Mouse (Mus musculus) left cerebral cortex, adult 9 months (tissue): ENCODE measurements at regions not wholly inside any gene's neighbourhood (a gene's known extent, or its start where the extent isn't known, plus 50 kb on each side); places are given as distances from the start of the nearest gene placed in this dataset.

Source experiments
- DNase-seq, 2 experiments: peaks; one replicate each; pipeline ENCODE4 v3.0.0; 2022; ENCODE audit warnings: low spot score in 2 of 2

DNA sequence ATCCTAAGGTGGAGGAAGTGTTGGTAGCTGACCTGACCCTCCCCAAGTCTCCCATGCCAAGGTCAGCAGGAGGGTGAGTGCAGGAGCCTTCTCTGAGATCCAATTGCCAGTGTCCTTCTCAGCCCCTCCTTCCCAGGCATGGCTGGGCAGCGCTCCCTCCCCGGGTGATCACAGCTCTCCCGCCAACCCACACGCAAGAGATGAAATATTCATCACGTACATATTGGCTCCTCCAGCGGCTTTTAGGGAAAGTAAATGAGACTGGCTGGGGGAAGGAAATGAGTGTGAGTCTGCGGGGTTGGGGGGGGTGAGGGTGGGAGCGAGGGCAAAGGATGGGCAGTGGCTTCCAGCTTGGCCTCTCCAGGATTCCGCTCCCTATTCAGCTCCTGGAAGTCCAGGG, 113.0 kb upstream of the Lhx1 start:
- no peak for DNase-seq

DNA sequence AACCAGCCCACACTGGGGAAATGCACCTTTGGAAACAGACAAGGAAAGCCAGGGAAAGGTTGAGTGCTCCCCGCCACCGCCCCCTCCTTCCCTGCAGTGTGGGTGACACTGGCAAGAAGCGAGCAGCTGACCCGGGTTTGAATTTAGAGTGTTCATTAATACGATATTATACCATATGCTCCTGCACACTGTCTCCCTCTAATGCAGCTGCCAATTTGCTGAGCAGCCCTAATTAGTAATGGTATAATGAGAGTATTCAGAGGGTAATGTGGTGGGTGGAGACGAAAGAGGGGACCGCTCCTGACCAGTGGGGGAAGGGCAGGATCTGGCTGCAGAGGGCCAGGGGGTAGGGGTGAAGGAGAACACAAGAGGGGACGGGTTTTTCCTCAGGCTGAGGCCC, 111.9 kb upstream of the Lhx1 start:
- DNase-seq = no peak

DNA sequence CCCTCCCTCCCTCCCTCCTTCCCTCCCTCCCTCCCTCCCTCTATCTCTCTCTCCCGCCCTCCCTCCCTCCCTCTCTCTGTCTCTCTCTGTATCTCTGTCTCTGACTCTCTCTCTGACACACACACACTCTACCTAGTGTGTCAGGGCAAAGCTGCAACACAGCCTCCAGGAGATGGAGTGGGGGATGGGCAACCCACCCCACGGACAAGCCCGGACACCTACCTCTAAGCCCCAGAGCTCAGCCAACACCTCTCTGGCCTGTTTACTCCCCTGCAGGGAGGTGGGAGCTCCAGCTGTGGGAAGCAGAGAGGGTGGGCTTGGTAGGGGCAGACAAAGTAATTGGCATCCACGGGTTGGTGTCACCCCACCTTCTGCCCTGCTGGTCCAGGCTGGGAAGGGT, 109.7 kb upstream of the Lhx1 start:
- no peak for DNase-seq

DNA sequence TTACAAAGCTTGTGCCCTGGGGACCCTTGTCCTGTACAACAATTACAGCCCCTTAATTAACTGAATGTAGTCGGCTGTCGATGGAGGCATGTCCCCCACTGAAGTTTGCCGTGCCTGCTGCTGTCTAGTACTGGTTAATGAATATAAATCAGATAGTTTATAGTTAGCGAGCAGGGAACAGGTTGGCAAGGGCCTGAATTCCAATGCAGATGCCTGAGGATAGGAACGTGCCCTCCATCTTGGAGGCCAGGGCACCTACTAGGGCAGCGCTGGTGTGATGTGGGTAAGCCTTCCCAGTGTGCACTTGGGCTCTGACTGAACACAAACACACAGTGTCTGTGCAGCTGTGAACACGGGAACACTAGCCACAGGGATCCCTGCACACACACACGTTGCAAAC, 108.0 kb upstream of the Lhx1 start:
- DNase-seq = no peak

DNA sequence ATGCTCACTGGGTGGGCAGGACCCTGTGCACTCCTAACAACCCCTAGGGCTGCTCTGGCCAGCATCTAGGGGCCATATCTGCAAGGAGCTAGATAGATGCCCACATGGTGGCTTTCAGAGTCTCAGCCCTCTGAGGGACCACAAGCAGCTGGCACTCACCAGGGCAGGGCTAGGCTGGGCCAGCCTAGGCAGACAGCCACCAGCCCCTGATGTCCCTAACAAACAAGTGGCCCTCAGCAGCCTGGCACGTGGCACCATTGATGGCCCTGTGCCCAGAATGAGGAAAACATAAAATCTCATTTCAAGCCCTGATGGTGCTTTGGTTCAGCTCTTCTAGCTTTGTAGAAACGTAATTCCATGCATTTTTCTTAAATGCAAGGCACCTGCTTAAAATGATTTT, 102.8 kb upstream of the Lhx1 start:
- DNase-seq = no peak

DNA sequence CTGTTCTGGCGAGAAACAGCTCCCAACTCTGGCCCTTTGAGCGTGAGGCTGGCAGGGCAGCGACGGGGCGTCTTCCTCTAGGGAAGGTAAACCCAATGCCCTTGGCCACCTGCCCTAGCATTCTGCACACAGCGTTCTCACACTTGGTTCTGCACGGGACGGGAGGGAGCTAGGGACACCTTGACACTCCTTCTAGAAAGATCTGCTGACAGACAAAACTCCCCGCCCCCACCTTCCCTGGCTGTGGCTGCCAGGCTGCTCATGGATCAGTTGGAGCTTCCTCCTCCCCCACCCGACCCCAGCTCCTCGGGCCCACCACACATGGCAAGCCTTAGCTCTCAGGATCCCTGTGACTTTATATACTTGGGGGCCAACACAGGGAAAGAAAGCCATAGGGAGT, 102.3 kb upstream of the Lhx1 start:
- DNase-seq = no peak

DNA sequence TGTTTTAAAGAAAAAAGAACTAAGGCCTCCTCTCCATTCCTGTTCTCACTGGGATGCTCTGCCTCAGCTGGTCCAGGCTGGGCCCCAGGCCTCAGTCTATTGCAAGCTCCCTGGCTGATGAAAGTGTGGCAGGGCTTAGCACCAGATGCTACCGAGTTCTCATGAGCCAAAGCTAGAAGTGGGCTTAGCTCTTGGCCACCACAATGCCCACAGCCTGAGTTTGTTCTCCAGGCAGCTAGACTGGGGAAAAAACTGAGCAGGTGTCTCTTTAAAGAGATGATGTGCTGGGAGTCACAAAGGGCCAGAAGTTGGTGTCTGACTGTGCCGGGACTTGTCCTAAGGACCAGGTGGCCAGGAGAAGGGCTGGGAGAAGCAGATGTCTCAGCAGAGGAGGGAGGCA, 101.9 kb upstream of the Lhx1 start:
- DNase-seq = no peak

DNA sequence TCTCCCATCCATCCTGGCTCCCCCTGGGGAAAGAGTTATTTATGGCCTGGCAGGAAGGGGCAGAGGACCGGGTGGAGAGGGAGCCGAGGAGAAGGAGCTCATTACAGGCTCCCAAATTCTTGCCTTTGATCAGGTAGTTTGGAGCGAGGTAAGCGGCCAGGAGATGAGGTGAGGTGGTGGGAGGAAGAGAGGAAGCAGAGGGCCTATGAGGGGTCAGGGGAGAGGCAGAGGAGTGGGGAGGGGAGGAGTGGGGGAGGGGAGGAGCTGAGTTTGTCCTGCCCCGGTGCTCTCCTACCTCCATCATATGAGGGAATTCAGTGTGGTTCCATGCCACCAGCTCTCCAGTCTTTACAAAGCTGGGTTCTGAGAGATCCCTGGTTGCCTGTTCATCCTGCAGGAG, 98.8 kb upstream of the Lhx1 start:
- no peak for DNase-seq

DNA sequence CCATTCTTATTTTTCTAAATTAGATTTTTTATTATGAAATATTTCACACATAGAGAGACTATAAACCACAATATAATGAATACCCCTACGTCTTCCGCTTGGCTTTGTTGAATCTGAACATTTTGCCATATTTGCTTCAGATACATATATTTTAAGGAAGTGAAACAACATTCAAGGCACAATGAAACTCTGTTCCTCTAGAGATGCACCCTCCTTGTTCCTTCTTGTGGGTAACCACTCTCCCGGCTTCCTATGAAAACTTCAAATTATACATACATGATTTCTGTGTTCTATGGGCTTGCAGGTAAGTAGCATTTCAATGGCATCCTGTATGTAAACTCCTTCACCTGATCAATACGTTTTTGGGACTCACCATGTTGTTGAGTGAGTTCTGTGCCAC, 94.4 kb upstream of the Lhx1 start:
- no peak for DNase-seq

DNA sequence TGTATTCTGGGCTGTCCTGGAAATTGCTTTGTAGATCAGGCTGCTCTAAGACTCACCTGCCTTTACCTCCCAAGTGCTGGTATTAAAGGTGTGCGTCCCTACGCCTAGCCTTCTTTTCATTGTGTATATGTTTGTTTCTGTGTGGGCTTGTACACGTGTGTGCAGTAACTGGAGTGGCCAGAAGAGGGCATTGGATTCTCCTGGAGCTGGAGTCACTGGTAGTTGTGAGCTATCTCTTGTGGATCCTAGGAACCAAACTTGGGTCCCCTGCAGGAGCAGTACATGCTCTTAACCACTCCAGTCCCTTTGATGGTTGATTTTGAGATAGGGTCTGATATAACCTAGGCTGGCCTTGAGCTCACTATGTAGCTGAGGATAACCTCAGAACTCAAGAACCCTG, 93.2 kb upstream of the Lhx1 start:
- no peak for DNase-seq

DNA sequence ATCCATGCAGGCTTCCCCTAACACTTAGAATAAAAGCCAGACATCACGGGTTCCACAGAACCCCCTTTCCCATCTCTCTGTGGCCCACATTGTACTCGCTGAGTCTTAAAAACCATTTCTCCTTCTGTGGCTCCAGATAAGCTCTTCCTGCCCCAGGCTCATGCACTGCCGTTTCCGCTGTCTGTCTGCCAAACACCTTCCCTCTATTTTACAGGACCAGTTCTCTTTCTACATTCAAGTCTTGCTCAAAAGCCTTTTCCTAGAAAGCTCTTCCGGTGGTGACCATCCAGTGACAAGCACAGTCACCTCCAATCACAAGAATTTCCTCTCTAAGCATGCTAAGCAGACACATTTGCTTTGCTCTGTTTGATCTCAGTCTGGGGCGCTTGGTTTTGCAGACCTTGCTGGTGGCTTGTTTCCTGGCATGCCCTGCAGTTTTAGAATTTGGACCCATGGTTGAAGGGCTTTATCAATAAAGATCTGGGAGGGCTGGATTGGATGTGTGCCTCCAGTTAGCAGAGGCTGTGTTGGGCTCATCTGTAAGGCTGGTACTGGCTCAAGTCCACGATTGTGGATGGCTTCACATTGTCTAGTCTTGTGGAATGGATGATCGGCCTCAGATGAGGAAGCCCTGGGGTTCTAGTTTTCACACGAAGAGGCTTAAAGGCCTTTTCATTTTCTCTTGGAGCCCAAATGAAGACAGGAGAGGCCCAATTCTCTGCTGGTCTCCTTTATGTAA, 87.8 kb upstream of the Lhx1 start:
- DNase-seq = no peak

DNA sequence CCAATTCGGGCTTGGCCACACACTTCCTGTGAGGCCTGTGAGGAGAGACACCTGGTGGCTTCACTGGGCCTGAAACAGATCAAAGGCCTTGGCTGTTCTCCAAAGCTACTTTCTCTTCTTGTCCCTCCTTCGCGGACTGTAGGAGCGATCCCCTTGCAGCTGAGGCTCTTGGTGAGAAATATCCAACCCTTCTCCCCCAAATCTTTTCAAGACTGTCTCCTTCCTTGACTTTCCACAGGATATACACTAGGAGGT, 86.2 kb upstream of the Lhx1 start:
- no peak for DNase-seq

DNA sequence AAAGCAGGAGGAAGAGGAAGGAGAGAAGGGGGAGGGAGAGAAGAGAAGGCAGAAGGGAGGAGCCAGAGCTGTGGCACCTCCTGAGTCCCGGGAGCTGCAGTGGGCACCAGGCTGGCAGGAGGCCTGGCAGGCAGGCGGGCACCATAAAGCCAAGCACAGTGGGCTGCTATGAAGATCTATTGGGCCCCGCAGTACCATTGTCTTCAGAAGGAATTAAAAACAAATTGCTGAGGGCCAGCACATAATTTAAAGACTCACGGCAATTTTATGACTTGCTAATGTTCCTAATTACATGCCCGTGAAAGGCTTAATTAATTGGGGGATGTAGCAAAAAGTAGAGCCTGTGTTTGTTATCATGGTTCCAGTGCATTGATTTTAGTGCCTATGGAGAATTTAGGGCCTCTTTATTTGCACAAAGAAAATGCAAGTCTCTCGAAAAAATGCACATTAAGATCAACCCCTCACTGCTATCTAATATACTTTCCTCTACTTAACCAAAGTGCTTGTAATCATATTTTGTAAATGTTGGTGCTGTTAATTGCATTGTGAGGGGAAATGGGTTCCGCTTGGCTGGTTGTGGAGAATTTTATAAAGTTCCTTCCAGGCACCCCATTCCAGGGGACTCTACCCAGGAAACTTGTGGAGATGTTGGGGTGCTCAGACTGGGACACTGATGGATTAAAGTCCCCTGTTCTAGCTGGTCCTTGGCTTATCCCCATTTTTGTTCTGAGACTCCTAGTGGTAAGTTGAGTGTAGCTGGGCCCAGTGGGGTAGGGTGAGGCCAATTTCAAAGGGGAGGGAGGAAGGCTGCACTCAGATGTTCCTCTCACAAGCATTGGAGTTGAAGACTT, 85.7 kb upstream of the Lhx1 start:
- DNase-seq = no peak

DNA sequence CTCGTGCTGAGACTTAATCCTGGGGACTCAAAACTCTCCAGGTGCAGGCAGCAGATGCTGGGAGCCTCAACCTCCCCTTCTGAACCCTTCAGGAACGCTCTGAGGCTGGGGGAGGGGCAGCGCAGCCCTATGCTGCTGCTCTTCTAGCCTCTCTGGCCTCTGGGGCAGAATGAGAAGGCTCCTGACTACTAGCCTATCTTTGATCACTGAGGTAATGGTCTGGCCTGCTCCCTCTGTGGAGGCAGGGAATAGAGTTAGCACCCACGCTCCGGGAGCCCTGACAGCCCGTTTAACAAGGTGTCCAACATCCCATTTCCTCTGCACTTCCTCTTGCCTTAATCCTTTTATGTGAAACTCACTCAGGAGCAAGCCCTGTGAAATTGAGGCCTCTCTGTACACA, 79.4 kb upstream of the Lhx1 start:
- DNase-seq = no peak

DNA sequence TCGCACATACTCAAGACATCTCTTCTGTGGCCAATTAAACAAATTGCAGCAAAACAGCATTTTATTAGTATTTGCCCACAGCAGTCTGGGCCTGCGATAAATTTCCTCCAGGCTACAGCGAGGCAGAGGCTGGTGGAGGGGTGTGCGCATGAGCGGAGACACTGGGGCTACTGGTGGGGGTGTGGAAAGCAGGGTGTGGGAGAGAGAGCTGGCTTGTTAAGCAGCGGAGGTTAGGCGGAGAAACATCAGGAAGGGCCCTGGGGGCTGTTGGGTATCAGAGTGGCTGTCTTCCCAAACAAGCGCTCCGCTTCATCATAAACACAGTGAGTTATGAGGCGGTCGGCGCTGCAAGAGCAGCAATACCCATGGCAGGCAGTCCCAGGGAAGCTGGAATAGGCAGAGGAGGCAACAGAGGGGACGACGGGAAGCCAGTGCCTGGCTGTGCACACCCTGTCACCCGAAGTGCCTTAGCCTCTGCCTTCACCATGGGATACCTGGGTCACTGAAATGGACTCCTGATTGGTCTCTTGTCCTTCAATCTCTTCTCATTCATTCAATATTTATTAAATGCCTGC, 74.0 kb upstream of the Lhx1 start:
- DNase-seq = no peak

DNA sequence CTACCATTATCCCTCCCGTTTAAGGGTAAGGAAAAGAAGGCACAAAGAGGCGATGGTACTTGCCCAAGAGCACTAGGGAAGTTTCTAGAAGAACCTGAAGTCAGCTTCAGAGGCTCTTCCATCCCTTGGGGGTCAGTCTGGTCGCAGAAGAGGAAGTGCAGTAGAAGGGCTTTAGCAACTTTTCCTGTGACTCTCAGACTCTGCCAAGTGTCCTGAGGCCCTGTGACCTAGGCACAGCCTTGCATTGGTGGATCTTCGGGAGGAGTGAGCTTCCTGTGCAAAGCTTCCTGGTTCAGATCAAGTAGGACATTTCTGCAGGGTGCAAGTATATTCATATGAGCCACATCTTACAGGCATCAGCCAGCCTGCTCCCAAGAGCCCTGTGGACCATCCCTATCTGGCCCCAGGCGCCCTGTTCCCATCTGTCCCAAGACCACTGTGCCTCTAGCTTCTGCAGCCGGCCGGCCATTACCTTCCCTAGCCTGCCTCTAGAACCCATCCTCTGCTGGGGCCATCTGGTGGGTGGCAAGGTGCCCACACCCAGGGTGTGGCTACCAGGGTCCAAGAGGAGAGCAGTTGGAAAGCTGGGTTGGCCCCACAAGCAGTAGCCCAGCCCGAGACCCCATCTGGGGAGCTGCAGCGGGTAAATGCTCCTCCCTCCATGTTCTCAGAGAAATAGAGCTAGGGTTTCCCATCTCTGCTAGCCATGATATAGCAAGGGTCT, 72.4 kb upstream of the Lhx1 start:
- peak in 1 of 2 experiments; percentile 8 for DNase-seq

DNA sequence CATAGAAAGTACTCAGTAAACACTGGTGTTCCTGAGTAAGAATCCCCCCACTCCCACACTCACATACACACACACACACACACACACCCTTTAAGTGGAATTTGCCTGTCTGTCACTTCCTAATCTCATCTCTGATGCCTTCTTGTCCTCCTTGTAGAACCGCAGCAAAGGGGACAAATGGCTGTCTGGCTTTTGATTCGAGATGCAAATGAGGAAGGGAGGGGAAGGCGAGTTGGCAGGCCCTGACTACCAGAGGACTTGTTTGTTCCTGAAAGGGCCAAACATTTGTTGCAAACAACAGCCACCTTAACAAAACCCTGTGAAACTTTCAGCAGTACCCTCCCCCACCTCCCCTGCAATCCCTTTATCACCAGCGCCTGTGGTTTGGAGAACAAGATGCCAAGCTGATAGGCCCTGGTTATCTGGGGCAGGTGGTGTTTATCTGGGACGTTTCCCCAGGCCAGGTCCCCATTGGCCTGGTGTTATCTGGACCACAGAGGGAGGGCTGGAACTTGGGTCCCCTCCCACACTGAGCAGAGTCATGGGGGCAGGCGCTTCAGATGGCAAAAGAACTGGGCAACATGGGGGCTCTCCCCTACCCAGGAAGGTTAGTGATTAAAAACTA, 67.5 kb upstream of the Lhx1 start:
- DNase-seq = no peak

DNA sequence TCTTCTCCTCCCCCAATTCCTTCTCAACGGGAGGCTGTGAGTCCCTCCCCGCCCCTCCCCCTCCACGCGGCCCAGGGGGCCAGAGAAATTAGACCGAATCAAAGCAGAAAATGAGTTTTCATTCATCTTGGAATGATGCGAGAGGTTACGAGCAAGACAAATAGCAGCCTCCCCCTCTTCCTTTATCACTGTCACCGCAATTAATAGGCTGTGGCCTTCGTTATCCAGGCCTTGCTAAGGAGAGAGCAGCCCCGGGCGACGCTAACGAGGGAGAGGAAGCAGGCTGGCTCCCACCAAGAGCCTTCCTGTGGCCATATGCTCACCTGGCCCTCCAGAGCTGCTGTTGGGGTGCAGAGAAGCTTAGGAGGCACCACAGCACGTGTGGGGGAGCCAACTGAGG, 61.8 kb upstream of the Lhx1 start:
- no peak for DNase-seq

DNA sequence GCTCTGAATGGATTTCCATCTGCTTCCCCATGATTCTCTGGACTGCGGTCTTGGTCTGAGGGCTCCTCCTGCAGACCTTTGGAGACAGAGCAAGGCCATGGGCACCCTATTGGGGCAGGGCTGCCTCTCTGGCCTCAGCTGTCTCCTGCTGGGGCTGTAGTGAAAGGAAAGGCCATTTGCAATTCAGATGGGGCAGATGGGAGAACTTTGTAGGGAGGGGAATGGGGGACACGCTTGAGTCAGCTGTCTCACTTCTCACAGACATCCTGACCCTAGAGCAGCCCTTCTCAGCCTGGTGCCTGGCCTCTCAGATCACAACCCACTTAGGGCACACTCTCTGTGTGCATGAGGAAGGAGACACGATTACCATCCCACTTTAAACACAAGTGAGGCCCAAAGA, 60.3 kb upstream of the Lhx1 start:
- no peak for DNase-seq

DNA sequence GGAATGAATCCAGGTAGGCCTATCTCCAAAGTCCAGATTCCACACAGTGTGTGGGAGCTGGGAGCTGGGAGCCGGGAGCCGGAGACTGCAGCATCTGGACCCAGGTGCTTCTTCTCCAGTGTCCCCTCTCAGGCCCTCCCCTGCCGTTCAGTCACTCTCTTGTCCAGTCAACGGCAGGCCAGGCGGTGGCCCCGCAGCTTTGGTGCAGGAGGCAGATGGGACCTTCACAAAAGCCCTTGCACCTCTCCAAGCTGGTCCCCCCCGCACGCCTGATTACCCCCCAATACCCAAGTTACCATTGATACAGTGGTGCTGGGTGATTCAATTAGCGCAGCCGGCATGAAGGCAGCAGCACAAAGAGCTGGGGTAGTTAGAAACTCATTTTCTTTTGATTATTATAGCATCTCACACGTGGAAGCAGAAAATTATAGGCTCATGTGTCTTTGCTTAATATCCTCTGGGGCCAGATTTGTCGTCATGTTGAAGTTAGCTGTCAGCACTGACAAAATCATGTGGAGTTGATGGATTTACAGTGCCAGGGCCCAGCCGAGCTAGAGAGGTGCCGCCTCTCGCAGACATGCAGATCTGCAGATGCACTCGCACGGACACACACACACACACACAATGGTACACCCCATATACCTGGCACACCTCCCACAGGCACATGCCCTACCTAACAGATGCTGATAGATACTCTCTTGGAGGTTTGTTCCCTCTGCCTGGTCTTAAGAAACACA, 53.6 kb upstream of the Lhx1 start:
- no peak for DNase-seq
